Mouse (Mus musculus) CH12.LX (cell line): ENCODE measurements around the gene Chga. TPM values are rescaled to one million over a fixed set of nuclear protein-coding genes. Genes with fewer than 3 reads are reported as not detected.

Source experiments
- DNase-seq: peaks from one replicate; pipeline ENCODE4 v3.0.0-alpha.2; 2013; ENCODE audit errors: extremely low read depth
- H3K27ac ChIP-seq: 2 replicates; pipeline ENCODE4 v1.5.1; 2012; ENCODE audit warnings: low read depth, mild to moderate bottlenecking, control low read depth, moderate library complexity; ENCODE audit not compliant: insufficient read depth
- H3K27me3 ChIP-seq: replicated peaks from 2 replicates; pipeline ENCODE3; 2012; ENCODE audit warnings: inconsistent platforms
- H3K36me3 ChIP-seq, 2 experiments: replicated peaks in 1 of 2; 2 replicates each; pipeline versions ENCODE3 to v1.6.1; 2012; ENCODE audit warnings: inconsistent platforms in 1 of 2, low read length in 1 of 2, mild to moderate bottlenecking in 1 of 2, mixed read lengths in 1 of 2, moderate library complexity in 1 of 2; ENCODE audit not compliant: control insufficient read depth in 1 of 2, insufficient read depth in 1 of 2
- H3K4me1 ChIP-seq, 2 experiments: 2 replicates each; pipeline ENCODE4 v1.6.1; 2012; ENCODE audit warnings: inconsistent platforms in 1 of 2, moderate library complexity in 1 of 2; ENCODE audit not compliant: insufficient read depth in 2 of 2, control insufficient read depth in 1 of 2
- H3K4me2 ChIP-seq: 2 replicates; pipeline ENCODE4 v1.6.1; 2012; ENCODE audit warnings: low read depth, mild to moderate bottlenecking, control low read depth; ENCODE audit not compliant: poor library complexity, insufficient read depth, severe bottlenecking
- H3K4me3 ChIP-seq, 3 experiments: fragments of 150-350 bp in 1 of 3; sonication (generic) in 1 of 3; replicated peaks in 1 of 3; 2 replicates each; pipeline versions ENCODE3 to v1.5.1; 2011 to 2012; ENCODE audit warnings: low read depth in 2 of 3, low read length in 2 of 3, mild to moderate bottlenecking in 2 of 3, moderate library complexity in 2 of 3, control low read depth in 1 of 3, improper control_type of control experiment in 1 of 3, inconsistent platforms in 1 of 3, mixed read lengths in 1 of 3; ENCODE audit not compliant: poor library complexity in 1 of 3
- H3K79me2 ChIP-seq: replicated peaks from 2 replicates; pipeline ENCODE4 v1.6.1; 2012; ENCODE audit warnings: mild to moderate bottlenecking, moderate library complexity; ENCODE audit not compliant: control insufficient read depth, poor library complexity, insufficient read depth, severe bottlenecking; ENCODE audit errors: extremely low read depth
- H3K9ac ChIP-seq: 2 replicates; pipeline ENCODE4 v1.6.1; 2012; ENCODE audit warnings: low read depth, mild to moderate bottlenecking, control low read depth, moderate library complexity; ENCODE audit not compliant: insufficient read depth
- H3K9me3 ChIP-seq: replicated peaks from 2 replicates; pipeline ENCODE3; 2012; ENCODE audit warnings: low read length, inconsistent platforms, mixed read lengths
- CHD1 ChIP-seq: IDR thresholded peaks from 2 replicates; pipeline ENCODE4 v1.6.1; 2012; ENCODE audit warnings: low read depth, low read length, improper control_type of control experiment, inconsistent platforms
- CHD2 ChIP-seq: IDR thresholded peaks from 2 replicates; pipeline ENCODE4 v1.6.1; 2011; ENCODE audit warnings: low read length, improper control_type of control experiment
- CTCF ChIP-seq, 2 experiments: IDR thresholded peaks in 1 of 2; conservative IDR thresholded peaks in 1 of 2; 2 replicates each; pipeline ENCODE4 v1.5.1; 2011 to 2012; ENCODE audit warnings: low read depth in 2 of 2, low read length in 2 of 2, improper control_type of control experiment in 1 of 2, inconsistent platforms in 1 of 2, mild to moderate bottlenecking in 1 of 2, moderate library complexity in 1 of 2
- EP300 ChIP-seq: IDR thresholded peaks from 2 replicates; pipeline ENCODE4 v1.6.1; 2011; ENCODE audit warnings: low read length, improper control_type of control experiment
- HCFC1 ChIP-seq: IDR thresholded peaks from 2 replicates; pipeline ENCODE4 v1.6.1; 2012; ENCODE audit warnings: low read depth, mild to moderate bottlenecking, inconsistent platforms, low read length, improper control_type of control experiment
- JUN ChIP-seq: IDR thresholded peaks from 2 replicates; pipeline ENCODE4 v1.6.1; 2011; ENCODE audit warnings: low read depth, mild to moderate bottlenecking, low read length, improper control_type of control experiment, moderate library complexity; ENCODE audit not compliant: insufficient read depth
- MAFK ChIP-seq: IDR thresholded peaks from 2 replicates; pipeline ENCODE4 v1.6.1; 2011; ENCODE audit warnings: low read length, improper control_type of control experiment; ENCODE audit not compliant: insufficient replicate concordance
- MAX ChIP-seq: IDR thresholded peaks from 2 replicates; pipeline ENCODE4 v1.6.1; 2011; ENCODE audit warnings: low read length, improper control_type of control experiment
- MAZ ChIP-seq: IDR thresholded peaks from 2 replicates; pipeline ENCODE4 v1.6.1; 2012; ENCODE audit warnings: low read depth, mild to moderate bottlenecking, inconsistent platforms, low read length, improper control_type of control experiment, moderate library complexity
- MXI1 ChIP-seq: IDR thresholded peaks from 2 replicates; pipeline ENCODE4 v1.6.1; 2011; ENCODE audit warnings: mild to moderate bottlenecking, low read depth, low read length, improper control_type of control experiment
- MYC ChIP-seq: IDR thresholded peaks from 2 replicates; pipeline ENCODE4 v1.6.1; 2011; ENCODE audit warnings: low read depth, mild to moderate bottlenecking, improper control_type of control experiment, low read length
- NELFE ChIP-seq: IDR thresholded peaks from 2 replicates; pipeline ENCODE4 v1.6.1; 2011; ENCODE audit warnings: low read depth, low read length, improper control_type of control experiment
- NRF1 ChIP-seq: IDR thresholded peaks from 2 replicates; pipeline ENCODE4 v1.6.1; 2014; ENCODE audit warnings: low read depth, mild to moderate bottlenecking, inconsistent platforms, low read length, improper control_type of control experiment, moderate library complexity
- PAX5 ChIP-seq: IDR thresholded peaks from 2 replicates; pipeline ENCODE4 v1.6.1; 2012; ENCODE audit warnings: low read length, inconsistent platforms, mixed read lengths
- POLR2A ChIP-seq: IDR thresholded peaks from 2 replicates; pipeline ENCODE4 v1.6.1; 2011; ENCODE audit warnings: low read depth, mild to moderate bottlenecking, improper control_type of control experiment, low read length
- POLR2AphosphoS2 ChIP-seq: IDR thresholded peaks from 2 replicates; pipeline ENCODE4 v1.6.1; 2011; ENCODE audit warnings: low read depth, low read length, improper control_type of control experiment
- RCOR1 ChIP-seq: conservative IDR thresholded peaks from 2 replicates; pipeline ENCODE4 v1.6.1; 2012; ENCODE audit warnings: low read depth, mild to moderate bottlenecking, inconsistent platforms, low read length, improper control_type of control experiment
- TCF12 ChIP-seq: IDR thresholded peaks from 2 replicates; pipeline ENCODE4 v1.6.1; 2014; ENCODE audit warnings: low read depth, mild to moderate bottlenecking, inconsistent platforms, low read length, improper control_type of control experiment
- UBTF ChIP-seq: IDR thresholded peaks from 2 replicates; pipeline ENCODE4 v1.6.1; 2012; ENCODE audit warnings: low read depth, mild to moderate bottlenecking, inconsistent platforms, low read length, improper control_type of control experiment, moderate library complexity
- ZKSCAN1 ChIP-seq: IDR thresholded peaks from 2 replicates; pipeline ENCODE4 v1.6.1; 2012; ENCODE audit warnings: low read depth, inconsistent platforms, low read length, improper control_type of control experiment, borderline replicate concordance
- dilution Hi-C: fragments of 300-500 bp; cut with MboI; formaldehyde crosslinking; loops from 2 replicates; pipeline ENCODE4 v1.14.3; 2020; ENCODE audit warnings: low sequenced_read_pairs; ENCODE audit not compliant: extremely low pct_unique_long_range_greater_than_20kb, extremely low pct_ligation_motif_present
- in situ Hi-C: fragments of 300-500 bp; cut with MboI; formaldehyde crosslinking; loops from 3 replicates; pipeline ENCODE4 v1.14.3; 2019; ENCODE audit warnings: low sequenced_read_pairs, low pct_ligation_motif_present, low pct_unique_long_range_greater_than_20kb, mixed read lengths
- polyA plus RNA-seq: library from polyadenylated mRNA; unstranded; fragments of >175 nt; gene quantifications from 2 replicates; pipeline ENCODE4 v1.2.1, GENCODE M21; 2012; ENCODE audit warnings: low read depth; ENCODE audit not compliant: insufficient read length
- total RNA-seq, 2 experiments: library from RNA; depleted of rRNA; stranded (reverse); fragments of 300-350 nt in 1 of 2; fragments of >200 nt in 1 of 2; gene quantifications; 2 replicates each; pipeline ENCODE4 v1.2.3; 2012 to 2014

Chga gene
- total and polyA plus RNA-seq, 3 experiments = not detected

DNA sequence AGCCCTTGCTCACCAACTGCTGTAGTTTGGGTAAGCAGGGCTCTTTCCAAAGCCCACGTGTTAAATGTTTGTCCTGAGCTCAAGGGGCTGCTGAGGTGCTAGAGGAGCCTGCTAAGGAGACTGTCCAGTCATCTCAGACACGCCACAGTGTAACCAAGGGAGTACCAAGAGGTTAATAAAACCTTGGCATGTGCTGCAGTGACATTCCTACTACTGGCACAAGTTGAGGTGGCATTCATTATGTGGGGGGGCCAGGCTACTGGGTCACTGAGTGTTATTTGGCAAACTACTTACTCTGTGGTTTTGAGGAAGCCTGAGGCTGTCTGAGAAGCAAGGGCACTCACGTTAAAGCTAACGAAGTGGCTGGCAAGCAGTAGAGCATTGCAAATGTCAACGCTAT lies 16.0 kb downstream of the Chga start:
- Histone ChIP-seq H3K4me2 (no peak overlapping the region), H3K9ac (no peak overlapping the region), H3K9me3 (no peaks in the 10 kb centered on the region), H3K4me1 (peaks cover 5 to 65% of the 10 kb centered on the region in 2 experiments; a peak in 3 of 4 replicates), H3K27ac (no peak overlapping the region), H3K4me3 (no peak overlapping the region), H3K27me3 (no peaks in the 10 kb centered on the region), H3K79me2 (no peaks in the 10 kb centered on the region), H3K36me3 (peaks cover 51 to 76% of the 10 kb centered on the region in 2 experiments)
- TF ChIP-seq UBTF = no peak
- TF ChIP-seq ZKSCAN1 = no peak
- no peak for TF ChIP-seq MAX
- no peak for TF ChIP-seq JUN
- no peak for TF ChIP-seq CTCF (conservative IDR thresholded peaks at IDR 0.05 in 1 of 2, IDR thresholded peaks at IDR 0.05 in 1 of 2; ENCODE audit: low read depth in 2 of 2, low read length in 2 of 2)
- TF ChIP-seq CHD2 = no peak
- no peak for TF ChIP-seq EP300
- in situ Hi-C loops = loop anchor here (5.0 kb wide), 1 partner anchor 43 kb away; no protein-coding TSS in a partner anchor
- no peak for DNase-seq
- dilution Hi-C loops = no loop called here

DNA sequence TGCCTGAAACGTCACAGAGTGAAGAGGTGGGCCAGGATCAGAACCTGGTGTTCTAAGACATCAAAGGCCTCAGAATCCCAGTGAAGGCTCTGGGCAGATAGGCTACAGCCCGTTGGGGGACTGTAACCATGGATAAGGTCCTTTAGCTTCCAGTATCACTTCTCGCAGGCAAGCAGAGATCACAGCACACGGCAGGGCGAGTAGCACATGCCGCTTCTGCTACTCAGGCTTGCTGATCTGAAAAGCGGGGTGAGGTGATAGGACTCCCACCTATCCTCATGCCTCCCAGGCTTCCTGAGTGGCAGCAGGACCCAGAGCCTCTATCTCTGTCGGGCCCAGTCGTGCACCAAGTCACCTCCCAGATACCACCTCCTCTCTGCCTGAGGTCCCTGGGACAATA lies 16.9 kb downstream of the Chga start:
- no peak for DNase-seq
- H3K4me3 ChIP-seq = no peak overlapping the region
- no peak overlapping the region for H3K27ac ChIP-seq
- no peaks in the 10 kb centered on the region for H3K9me3 ChIP-seq
- dilution Hi-C loops = no loop called here
- in situ Hi-C loops = loop anchor here (5.0 kb wide), 1 partner anchor 44 kb away; no protein-coding TSS in a partner anchor
- no peaks in the 10 kb centered on the region for H3K27me3 ChIP-seq
- H3K4me1 ChIP-seq = peaks cover 5 to 64% of the 10 kb centered on the region in 2 experiments; a peak in 3 of 4 replicates
- H3K9ac ChIP-seq = no peak overlapping the region
- no peak overlapping the region for H3K4me2 ChIP-seq
- H3K36me3 ChIP-seq = peaks cover 51 to 85% of the 10 kb centered on the region in 2 experiments
- no peaks in the 10 kb centered on the region for H3K79me2 ChIP-seq
- TF ChIP-seq CHD1 (no peak), NELFE (no peak), CTCF (conservative IDR thresholded peaks at IDR 0.05 in 1 of 2, IDR thresholded peaks at IDR 0.05 in 1 of 2; ENCODE audit: low read depth in 2 of 2, low read length in 2 of 2) (no peak), POLR2A (no peak)
- TF ChIP-seq, all 38 proteins: peak for 0

- DNase-seq = no peak
- H3K4me1 ChIP-seq = peaks cover 3 to 52% of the 10 kb centered on the region in 2 experiments; a peak in 3 of 4 replicates
- no peak overlapping the region for H3K4me2 ChIP-seq
- in situ Hi-C loops = loop anchor here (5.0 kb wide), 1 partner anchor 46 kb away; no protein-coding TSS in a partner anchor
- dilution Hi-C loops = no loop called here
- no peaks in the 10 kb centered on the region for H3K79me2 ChIP-seq
- H3K9me3 ChIP-seq = no peaks in the 10 kb centered on the region
- H3K9ac ChIP-seq = no peak overlapping the region
- no peak overlapping the region for H3K27ac ChIP-seq
- H3K36me3 ChIP-seq = peaks cover 63 to 96% of the 10 kb centered on the region in 2 experiments
- no peaks in the 10 kb centered on the region for H3K27me3 ChIP-seq
- TF ChIP-seq RCOR1 (no peak), MXI1 (no peak), POLR2AphosphoS2 (no peak), MYC (no peak), TCF12 (no peak), NRF1 (no peak), CTCF (conservative IDR thresholded peaks at IDR 0.05 in 1 of 2, IDR thresholded peaks at IDR 0.05 in 1 of 2; ENCODE audit: low read depth in 2 of 2, low read length in 2 of 2) (no peak), HCFC1 (no peak), JUN (no peak), MAZ (no peak), MAFK (no peak), PAX5 (no peak)
- H3K4me3 ChIP-seq = no peak overlapping the region
These were observed 18.3 kb downstream of the Chga start for GRCm38 (mm10) chr12:102573036-102573435.
